Mouse (Mus musculus) forebrain, postnatal 0 days (tissue): ENCODE measurements around the gene Lancl3. TPM values are rescaled to one million over a fixed set of nuclear protein-coding genes. Genes with fewer than 3 reads are reported as not detected.
A peak's percentile ranks its signal among the peaks of the same experiment; 100 is the strongest.

ENCODE experiments used
- ATAC-seq: fragments of 200-750 bp; cut with Nextera tagmentation; 2 replicates; pipeline ENCODE4 v1.8.0; 2017; ENCODE audit warnings: mild to moderate bottlenecking, moderate library complexity
- DNase-seq: peaks from one replicate; pipeline ENCODE4 v3.0.0-alpha.2; 2015
- H3K27ac ChIP-seq: fragments of 300-500 bp; sonication (generic); 2 replicates; pipeline ENCODE4 v1.5.1; 2014; ENCODE audit warnings: low read depth, mild to moderate bottlenecking, antibody characterized with exemption, low read length, moderate library complexity, mixed read lengths
- H3K27me3 ChIP-seq: fragments of 300-500 bp; sonication (generic); 2 replicates; pipeline ENCODE4 v1.6.1; 2014; ENCODE audit warnings: mild to moderate bottlenecking, low read length, mixed read lengths; ENCODE audit not compliant: insufficient read depth
- H3K36me3 ChIP-seq: fragments of 300-500 bp; sonication (generic); 2 replicates; pipeline ENCODE4 v1.6.1; 2014; ENCODE audit warnings: mild to moderate bottlenecking, moderate library complexity; ENCODE audit not compliant: insufficient read depth
- H3K4me1 ChIP-seq: fragments of 300-500 bp; sonication (generic); 2 replicates; pipeline ENCODE4 v1.6.1; 2014; ENCODE audit warnings: antibody characterized with exemption; ENCODE audit not compliant: insufficient read depth
- H3K4me2 ChIP-seq: fragments of 300-500 bp; sonication (generic); 2 replicates; pipeline ENCODE4 v1.6.1; 2014; ENCODE audit warnings: low read depth, mild to moderate bottlenecking, moderate library complexity
- H3K4me3 ChIP-seq: fragments of 300-500 bp; sonication (generic); 2 replicates; pipeline ENCODE4 v1.5.1; 2014; ENCODE audit warnings: low read depth, low read length, mixed read lengths
- H3K9ac ChIP-seq: fragments of 300-500 bp; sonication (generic); 2 replicates; pipeline ENCODE4 v1.6.1; 2014; ENCODE audit warnings: mild to moderate bottlenecking
- H3K9me3 ChIP-seq: fragments of 300-500 bp; sonication (generic); 2 replicates; pipeline ENCODE4 v1.6.1; 2016; ENCODE audit warnings: low read length
- CTCF ChIP-seq: sonication (generic); IDR thresholded peaks from 2 replicates; pipeline ENCODE4 v1.5.1; 2016; ENCODE audit warnings: antibody characterized with exemption, control low read depth, low read depth
- WGBS: fragments of 180-500 bp; shearing (Covaris S2); extraction: QIAGEN DNeasy Blood & Tissue Kit; methylation state at CpG from one replicate; pipeline ENCODE4 v1.1.7; 2014; 5-methylcytosine and 5-hydroxymethylcytosine counted together
- polyA plus RNA-seq: library from polyadenylated mRNA; unstranded; fragments of >200 nt; fragmentation: Nextera tagmentation; extraction: Ambion mirVana; gene quantifications from 2 replicates; pipeline ENCODE4 v1.2.1, GENCODE M21; 2015
- total RNA-seq: library from RNA; depleted of rRNA; stranded (reverse); fragments of >200 nt; gene quantifications from 2 replicates; pipeline ENCODE4 v1.2.3, GENCODE M21; 2014

Lancl3 gene
- total and polyA plus RNA-seq, 2 experiments from 2014 or later = 5.6 to 14.9 TPM

DNA sequence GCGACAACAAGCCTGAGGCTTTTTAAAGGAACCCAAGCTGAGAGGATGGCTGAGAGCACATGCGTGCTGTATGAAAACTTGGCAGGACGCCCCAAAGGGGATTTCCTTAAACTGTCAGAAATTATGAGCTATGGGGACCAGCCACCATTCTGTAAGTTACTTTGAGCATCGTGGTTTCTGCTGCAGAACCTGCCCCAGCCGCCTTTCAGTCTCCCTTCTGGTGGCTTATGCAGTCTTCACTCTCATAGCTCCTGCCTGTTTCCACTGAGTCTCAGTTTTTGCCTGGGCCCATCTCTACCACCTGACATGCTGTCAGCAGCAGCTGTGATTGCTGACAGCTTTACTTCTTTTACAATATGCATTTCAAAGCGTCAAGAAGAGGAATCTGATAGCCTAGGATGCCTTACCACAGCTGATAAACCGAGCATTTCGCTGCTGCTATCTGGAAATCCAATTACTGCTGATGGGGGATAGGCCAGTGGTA, 43.7 kb downstream of the Lancl3 start:
- 47% methylated on average over 8 of the region's 8 CpGs for WGBS
- no peak for TF ChIP-seq CTCF
- no peaks in the 10 kb centered on the region for H3K9me3 ChIP-seq
- no peaks in the 10 kb centered on the region for H3K4me1 ChIP-seq
- H3K36me3 ChIP-seq = no peaks in the 10 kb centered on the region
- ATAC-seq = peak; percentile 74
- no peak overlapping the region for H3K4me2 ChIP-seq
- H3K27me3 ChIP-seq = no peaks in the 10 kb centered on the region
- no peak overlapping the region for H3K9ac ChIP-seq
- DNase-seq = peak; percentile 63
- H3K27ac ChIP-seq = 0 out of 2 replicates have a peak overlapping the region, but pooled peaks have one; percentile 50
- no peak overlapping the region for H3K4me3 ChIP-seq

DNA sequence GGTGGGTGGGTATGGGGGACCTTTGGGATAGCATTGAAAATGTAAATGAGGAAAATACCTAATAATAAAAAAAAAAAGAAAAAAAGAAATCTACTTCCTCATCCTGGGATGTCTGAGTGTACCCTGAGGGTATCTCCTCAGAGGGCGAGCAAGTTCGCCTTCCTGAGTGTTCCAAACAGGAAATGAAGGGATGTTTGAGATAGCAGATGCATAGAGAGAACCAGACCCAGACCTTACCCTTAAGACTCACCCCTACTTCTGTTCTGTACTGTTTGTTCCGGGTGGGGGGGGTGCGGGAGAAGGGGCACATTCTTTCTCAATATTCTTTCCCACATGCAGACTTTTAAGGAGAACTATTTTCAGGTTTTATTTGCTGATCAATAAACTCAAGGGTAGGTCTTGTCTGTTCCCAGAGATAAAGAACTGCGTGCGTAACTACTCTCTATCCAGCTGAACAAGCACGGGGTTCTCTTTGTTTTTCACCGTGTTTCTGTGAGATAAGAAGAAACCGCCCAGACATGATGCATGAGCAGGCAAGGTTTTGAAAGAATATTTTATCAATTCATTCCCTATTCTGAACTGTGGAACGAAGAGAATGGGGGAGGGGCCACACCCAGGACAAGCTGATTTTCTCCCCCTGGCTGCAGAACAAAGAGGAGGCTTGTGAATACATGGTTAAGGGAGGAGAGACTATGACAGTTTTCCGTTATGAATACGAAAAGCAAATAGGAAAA, 45.1 kb downstream of the Lancl3 start:
- H3K4me1 ChIP-seq = no peaks in the 10 kb centered on the region
- no peaks in the 10 kb centered on the region for H3K27me3 ChIP-seq
- no peaks in the 10 kb centered on the region for H3K36me3 ChIP-seq
- TF ChIP-seq CTCF = peak; percentile 29; the same call in 1 of the 2 replicates
- H3K9ac ChIP-seq = no peak overlapping the region
- no peaks in the 10 kb centered on the region for H3K9me3 ChIP-seq
- H3K4me3 ChIP-seq = no peak overlapping the region
- ATAC-seq (peak; percentile 75), DNase-seq (peak; percentile 47)
- no peak overlapping the region for H3K27ac ChIP-seq
- H3K4me2 ChIP-seq = no peak overlapping the region
- WGBS = 60% methylated on average over 12 of the region's 12 CpGs

DNA sequence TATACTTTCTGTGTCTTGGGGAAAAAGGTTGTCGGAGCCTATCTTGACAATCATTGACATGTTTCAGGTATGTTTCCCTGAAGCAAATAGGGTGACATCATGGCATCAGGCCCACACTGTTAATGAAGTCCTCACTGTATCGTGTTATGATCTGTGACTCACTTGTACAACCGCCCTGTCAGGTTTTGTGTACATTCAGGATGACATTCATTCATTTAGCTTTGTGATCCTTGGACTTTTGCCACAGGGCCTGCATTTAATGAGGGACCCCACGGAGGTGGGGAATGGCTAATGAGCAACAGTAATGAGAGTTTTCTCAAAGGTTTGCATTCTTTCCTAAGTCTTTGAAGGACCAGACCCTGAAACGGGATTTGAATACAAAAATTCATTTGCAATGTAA, 49.2 kb downstream of the Lancl3 start:
- Histone ChIP-seq H3K27ac (no peak overlapping the region), H3K9ac (no peak overlapping the region), H3K4me1 (no peaks in the 10 kb centered on the region), H3K36me3 (no peaks in the 10 kb centered on the region), H3K4me3 (no peak overlapping the region), H3K9me3 (no peaks in the 10 kb centered on the region), H3K4me2 (no peak overlapping the region), H3K27me3 (no peaks in the 10 kb centered on the region)
- ATAC-seq (no peak), DNase-seq (no peak)
- WGBS = 36% methylated on average over 5 of the region's 5 CpGs
- no peak for TF ChIP-seq CTCF

DNA sequence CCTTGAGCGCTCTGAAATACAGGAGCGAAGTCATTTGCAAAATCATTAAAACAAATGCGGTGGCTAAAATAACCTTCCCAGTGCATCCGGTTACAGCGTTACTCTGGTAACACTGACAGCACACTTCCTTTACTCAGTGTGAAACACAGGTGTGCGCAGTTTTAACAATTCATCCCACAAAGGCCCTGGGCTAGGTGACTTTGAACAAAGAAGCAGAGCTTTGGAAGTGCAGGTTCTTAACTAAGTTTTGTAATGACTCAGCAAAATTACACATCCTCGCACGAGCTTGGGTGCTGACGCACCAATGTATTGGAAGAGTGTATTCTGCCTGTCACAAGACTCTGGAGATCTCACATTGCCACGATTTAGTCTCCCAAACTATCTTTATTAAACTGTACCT, 54.3 kb downstream of the Lancl3 start:
- Histone ChIP-seq H3K4me3 (no peak overlapping the region), H3K27me3 (no peaks in the 10 kb centered on the region), H3K36me3 (no peaks in the 10 kb centered on the region), H3K9me3 (no peaks in the 10 kb centered on the region), H3K9ac (no peak overlapping the region), H3K4me2 (no peak overlapping the region), H3K4me1 (no peaks in the 10 kb centered on the region), H3K27ac (no peak overlapping the region)
- ATAC-seq (no peak), DNase-seq (no peak)
- WGBS = 79% methylated on average over 10 of the region's 10 CpGs
- no peak for TF ChIP-seq CTCF

DNA sequence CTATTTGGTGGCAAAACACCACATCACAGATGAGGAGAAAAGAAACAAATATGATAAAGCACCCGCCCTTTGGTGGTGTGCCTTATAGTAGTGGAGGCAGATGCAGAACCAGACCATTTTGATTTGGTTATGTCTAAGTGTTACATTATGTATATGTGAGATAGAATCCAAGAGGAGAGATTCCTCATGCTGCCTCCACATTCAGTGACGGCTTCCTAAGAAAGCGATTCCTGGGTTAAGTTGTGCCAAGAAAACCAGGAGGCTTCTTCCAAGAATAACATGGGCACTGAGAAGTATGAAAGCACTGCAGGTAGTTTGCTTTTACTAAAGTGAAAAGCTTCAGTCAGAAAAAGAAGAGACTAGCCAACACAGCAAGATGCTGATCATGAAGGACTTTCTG, 55.2 kb downstream of the Lancl3 start:
- H3K9ac ChIP-seq = no peak overlapping the region
- no peak overlapping the region for H3K4me2 ChIP-seq
- no peak overlapping the region for H3K27ac ChIP-seq
- no peaks in the 10 kb centered on the region for H3K4me1 ChIP-seq
- ATAC-seq (peak; percentile 48; the same call in 1 of the 2 replicates), DNase-seq (no peak)
- no peak overlapping the region for H3K4me3 ChIP-seq
- H3K9me3 ChIP-seq = no peaks in the 10 kb centered on the region
- no peaks in the 10 kb centered on the region for H3K36me3 ChIP-seq
- WGBS = 74% methylated on average over 3 of the region's 3 CpGs
- TF ChIP-seq CTCF = no peak
- H3K27me3 ChIP-seq = no peaks in the 10 kb centered on the region

DNA sequence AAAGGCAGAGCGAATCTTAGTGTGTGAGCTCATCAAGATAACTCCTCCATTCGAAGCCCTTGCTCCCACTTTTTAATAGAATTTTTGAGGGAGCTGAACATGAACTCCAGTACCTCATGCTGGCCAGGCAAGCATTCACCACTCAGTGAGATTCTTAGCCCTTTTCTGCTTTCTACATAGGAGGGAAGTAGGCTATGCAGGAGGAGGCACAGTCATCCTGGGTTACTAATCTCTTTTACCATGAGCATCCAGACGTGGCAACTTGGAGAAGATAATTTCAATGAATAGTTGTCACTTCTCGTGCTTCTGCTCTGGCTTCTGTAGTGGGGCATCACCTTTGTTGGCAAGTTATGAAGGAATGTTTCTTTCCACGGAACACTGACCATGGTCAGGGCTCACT, 57.1 kb downstream of the Lancl3 start, which contains the start of gene Gm14862:
Gm14862 (minus strand) TSS at position 134 of the 400 bp plus-strand sequence.
- no peaks in the 10 kb centered on the region for H3K27me3 ChIP-seq
- no peaks in the 10 kb centered on the region for H3K4me1 ChIP-seq
- H3K9ac ChIP-seq = no peak within 1 kb of the TSS
- H3K27ac ChIP-seq = no peak within 1 kb of the TSS
- H3K9me3 ChIP-seq = no peaks in the 10 kb centered on the region
- WGBS = 74% methylated on average over 5 of the region's 5 CpGs
- no peak for TF ChIP-seq CTCF
- H3K4me3 ChIP-seq = no peak within 1 kb of the TSS
- no peak within 1 kb of the TSS for H3K4me2 ChIP-seq
- H3K36me3 ChIP-seq = no peaks in the 10 kb centered on the region
- DNase-seq = no peak
- ATAC-seq = no peak

DNA sequence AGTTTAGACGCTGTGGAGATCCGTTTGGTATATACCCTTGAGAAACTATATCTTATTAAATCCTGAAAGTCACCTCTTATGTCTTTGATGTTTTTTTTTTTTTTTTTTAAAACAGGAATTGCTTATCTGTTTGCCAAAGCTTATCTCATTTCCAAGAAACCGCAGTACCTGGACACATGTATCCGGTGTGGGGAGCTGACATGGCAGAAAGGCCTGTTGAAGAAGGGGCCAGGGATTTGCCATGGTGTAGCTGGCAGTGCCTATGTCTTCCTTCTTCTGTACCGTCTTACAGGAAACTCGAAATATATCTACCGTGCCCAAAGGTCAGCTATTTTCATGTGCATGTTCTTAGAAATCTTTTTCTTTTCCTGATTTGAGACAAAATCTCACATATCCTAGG, 58.1 kb downstream of the Lancl3 start:
- TF ChIP-seq CTCF = no peak
- Histone ChIP-seq H3K4me3 (no peak overlapping the region), H3K9me3 (no peaks in the 10 kb centered on the region), H3K27me3 (no peaks in the 10 kb centered on the region), H3K4me2 (no peak overlapping the region), H3K4me1 (no peaks in the 10 kb centered on the region), H3K9ac (no peak overlapping the region), H3K36me3 (no peaks in the 10 kb centered on the region), H3K27ac (no peak overlapping the region)
- DNase-seq = no peak
- no peak for ATAC-seq
- WGBS = 95% methylated on average over 7 of the region's 7 CpGs
